Mouse (Mus musculus) MN1 (cell line): ENCODE measurements around the gene Gmeb2.

Source experiments
- DNase-seq: peaks from one replicate; pipeline ENCODE4 v3.0.0-alpha.2; 2016; ENCODE audit warnings: low spot score

Gene Gmeb2

GRCm38 (mm10) chr2:181227122-181227521 is 60.7 kb downstream of the Gmeb2 start:
- no peak for DNase-seq

GRCm38 (mm10) chr2:181224994-181225393 is 62.8 kb downstream of the Gmeb2 start:
- DNase-seq, result no peak

GRCm38 (mm10) chr2:181220361-181220760 is 67.5 kb downstream of the Gmeb2 start:
- DNase-seq, result peak; percentile 66

GRCm38 (mm10) chr2:181219538-181220216 is 68.2 kb downstream of the Gmeb2 start, which contains the start of gene Fndc11:
Gene Fndc11 (plus strand): TSS chr2:181220013.
- peak; percentile 92 for DNase-seq

GRCm38 (mm10) chr2:181218881-181219485 is 68.9 kb downstream of the Gmeb2 start:
- DNase-seq, result peak; percentile 32

GRCm38 (mm10) chr2:181216037-181216436 is 71.8 kb downstream of the Gmeb2 start:
- DNase-seq, result no peak

- no peak for DNase-seq
These were observed 74.8 kb downstream of the Gmeb2 start, which contains the start of gene Srms for GRCm38 (mm10) chr2:181213021-181213445. Gene Srms (minus strand): TSS chr2:181213185.

- DNase-seq, result no peak
These were observed 75.3 kb downstream of the Gmeb2 start for GRCm38 (mm10) chr2:181212389-181213020.

- no peak for DNase-seq
These were observed 81.7 kb downstream of the Gmeb2 start for GRCm38 (mm10) chr2:181206118-181206517.

- DNase-seq, result no peak
These were observed 82.2 kb downstream of the Gmeb2 start for GRCm38 (mm10) chr2:181205678-181206077.

- DNase-seq, result no peak
These were observed 84.9 kb downstream of the Gmeb2 start for GRCm38 (mm10) chr2:181202886-181203285.

- no peak for DNase-seq
These were observed 85.4 kb downstream of the Gmeb2 start, which contains the start of gene Ptk6 for GRCm38 (mm10) chr2:181202422-181202821. Gene Ptk6 (minus strand): TSS chr2:181202789.

- DNase-seq, result no peak
These were observed 86.2 kb downstream of the Gmeb2 start for GRCm38 (mm10) chr2:181201606-181202005.
